Mouse (Mus musculus) heart, embryonic 13.5 days (tissue): ENCODE data around the gene Lmx1a. TPM values are rescaled to one million over a fixed set of nuclear protein-coding genes. Genes with fewer than 3 reads are reported as not detected.

Source experiments
- ATAC-seq: fragments of 200-750 bp; cut with Nextera tagmentation; 2 replicates; pipeline ENCODE4 v1.8.0; 2017; ENCODE audit warnings: moderate TSS enrichment; ENCODE audit not compliant: insufficient number of reproducible peaks, low FRiP score, low TSS enrichment; ENCODE audit errors: extremely low read depth
- H3K27ac ChIP-seq: fragments of 300-500 bp; sonication (generic); replicated peaks from 2 replicates; pipeline ENCODE4 v1.5.1; 2015; ENCODE audit warnings: moderate library complexity, mild to moderate bottlenecking, inconsistent platforms
- H3K27me3 ChIP-seq: fragments of 300-500 bp; sonication (generic); replicated peaks from 2 replicates; pipeline ENCODE4 v1.6.1; 2015; ENCODE audit warnings: mild to moderate bottlenecking, inconsistent platforms
- H3K36me3 ChIP-seq: fragments of 300-500 bp; sonication (generic); 2 replicates; pipeline ENCODE4 v1.6.1; 2015; ENCODE audit warnings: mild to moderate bottlenecking, inconsistent platforms
- H3K4me1 ChIP-seq: fragments of 300-500 bp; sonication (generic); 2 replicates; pipeline ENCODE4 v1.6.1; 2015; ENCODE audit warnings: inconsistent platforms
- H3K4me2 ChIP-seq: fragments of 300-500 bp; sonication (generic); 2 replicates; pipeline ENCODE4 v1.6.1; 2015; ENCODE audit warnings: inconsistent platforms, mild to moderate bottlenecking, moderate library complexity
- H3K4me3 ChIP-seq: fragments of 300-500 bp; sonication (generic); 2 replicates; pipeline ENCODE4 v1.5.1; 2015; ENCODE audit warnings: moderate library complexity, mild to moderate bottlenecking, inconsistent platforms
- H3K9ac ChIP-seq: fragments of 300-500 bp; sonication (generic); 2 replicates; pipeline ENCODE4 v1.6.1; 2015; ENCODE audit warnings: inconsistent platforms, mild to moderate bottlenecking, moderate library complexity
- H3K9me3 ChIP-seq: fragments of 300-500 bp; sonication (generic); 2 replicates; pipeline ENCODE4 v1.6.1; 2016; ENCODE audit warnings: inconsistent platforms
- WGBS: fragments of 180-500 bp; shearing (Covaris S2); methylation state at CpG from one replicate; pipeline ENCODE4 v1.1.7; 2015; ENCODE audit warnings: mixed read lengths; 5-methylcytosine and 5-hydroxymethylcytosine counted together
- polyA plus RNA-seq: library from polyadenylated mRNA; unstranded; fragments of >200 nt; fragmentation: Nextera tagmentation; extraction: Ambion mirVana; gene quantifications from 2 replicates; pipeline ENCODE4 v1.2.1, GENCODE M21; 2015

The Lmx1a gene
- polyA plus RNA-seq, 1 experiment from 2014 or later: 1.3 TPM

DNA sequence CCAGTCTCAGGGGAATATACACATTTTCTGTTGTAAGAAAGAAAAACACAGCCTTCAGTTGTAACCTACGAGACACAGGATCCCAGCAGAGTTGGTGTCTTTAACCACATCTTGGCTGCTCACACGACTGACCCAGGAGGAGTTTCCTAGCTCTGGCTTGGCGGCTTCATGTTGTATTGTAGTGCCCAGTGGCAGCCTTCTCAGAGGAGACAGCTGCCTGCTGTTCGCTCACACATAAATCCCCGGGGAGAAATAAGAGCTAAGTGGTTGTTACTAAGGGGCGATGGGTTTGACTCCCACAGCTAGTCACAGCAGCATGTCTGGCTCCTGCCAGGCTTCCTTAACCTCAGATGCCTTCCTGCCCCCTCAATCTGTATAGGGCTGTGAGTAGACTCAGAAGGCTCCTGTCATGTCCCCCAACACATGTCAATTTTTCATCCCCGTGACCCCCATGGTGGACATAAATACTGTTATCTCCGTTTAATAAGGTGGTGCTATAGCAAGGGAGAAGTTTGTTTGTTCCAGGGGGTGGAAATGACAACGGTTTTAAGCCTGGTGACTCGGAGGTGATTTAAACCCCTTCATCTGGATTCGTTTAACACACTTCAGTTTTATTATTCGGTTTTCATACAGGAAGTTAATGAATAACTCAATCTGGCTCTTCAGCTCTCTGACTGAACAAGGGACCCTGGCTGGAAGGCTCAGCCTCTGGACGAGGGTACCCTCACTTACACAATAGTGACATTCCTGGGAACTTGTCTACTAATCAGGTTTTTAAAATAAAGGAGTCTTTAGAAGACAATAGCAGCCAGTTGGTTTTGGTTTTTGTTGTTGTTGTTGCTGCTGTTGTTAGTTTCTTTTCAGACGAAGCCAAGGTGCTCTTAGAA lies 65.8 kb downstream of the Lmx1a start:
- Histone ChIP-seq H3K36me3 (no peaks in the 10 kb centered on the region), H3K4me2 (no peak overlapping the region), H3K9ac (no peak overlapping the region), H3K27me3 (peaks cover 23% of the 10 kb centered on the region), H3K4me3 (no peak overlapping the region), H3K27ac (no peak overlapping the region), H3K4me1 (no peaks in the 10 kb centered on the region), H3K9me3 (no peaks in the 10 kb centered on the region)
- ATAC-seq: no peak
- WGBS: 32% methylated on average over 14 of the region's 14 CpGs

DNA sequence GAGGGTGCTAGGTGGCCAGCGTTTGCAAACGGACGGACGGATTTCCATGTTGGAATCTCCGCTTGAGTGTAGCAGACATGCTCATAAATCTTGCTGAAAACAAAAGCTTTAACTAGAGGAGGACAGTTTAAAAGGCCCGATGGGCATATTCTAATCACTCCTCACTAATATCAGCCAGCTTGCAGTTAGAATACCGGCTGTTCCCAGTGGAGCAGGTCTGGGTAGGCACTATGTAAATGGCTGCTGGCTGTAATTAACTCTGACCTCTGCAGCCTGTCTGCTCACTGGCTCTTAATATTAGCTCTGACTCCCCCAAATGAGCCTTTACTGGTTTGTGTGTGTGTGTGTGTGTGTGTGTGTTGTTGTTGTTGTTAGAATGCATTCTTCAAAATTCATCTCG lies 69.2 kb downstream of the Lmx1a start:
- peaks cover 46% of the 10 kb centered on the region for H3K27me3 ChIP-seq
- WGBS: 69% methylated on average over 8 of the region's 8 CpGs
- H3K9me3 ChIP-seq: no peaks in the 10 kb centered on the region
- ATAC-seq: no peak
- H3K4me1 ChIP-seq: no peaks in the 10 kb centered on the region; the same call in 1 of the 2 replicates
- H3K36me3 ChIP-seq: no peaks in the 10 kb centered on the region
- H3K4me3 ChIP-seq: no peak overlapping the region
- H3K9ac ChIP-seq: no peak overlapping the region
- no peak overlapping the region for H3K27ac ChIP-seq
- no peak overlapping the region for H3K4me2 ChIP-seq

GRCm38 (mm10) chr1:167760307-167760706 lies 71.3 kb downstream of the Lmx1a start:
- no peaks in the 10 kb centered on the region; the same call in 1 of the 2 replicates for H3K4me1 ChIP-seq
- no peak overlapping the region for H3K4me2 ChIP-seq
- H3K9ac ChIP-seq: no peak overlapping the region
- H3K36me3 ChIP-seq: no peaks in the 10 kb centered on the region
- H3K9me3 ChIP-seq: no peaks in the 10 kb centered on the region
- ATAC-seq: no peak
- H3K4me3 ChIP-seq: no peak overlapping the region
- 82% methylated on average over 10 of the region's 10 CpGs for WGBS
- H3K27me3 ChIP-seq: peaks cover 44% of the 10 kb centered on the region
- no peak overlapping the region for H3K27ac ChIP-seq

- peaks cover 35% of the 10 kb centered on the region for H3K27me3 ChIP-seq
- H3K27ac ChIP-seq: no peak overlapping the region
- H3K36me3 ChIP-seq: no peaks in the 10 kb centered on the region
- no peak for ATAC-seq
- 21% methylated on average over 13 of the region's 13 CpGs for WGBS
- no peak overlapping the region for H3K9ac ChIP-seq
- H3K9me3 ChIP-seq: no peaks in the 10 kb centered on the region
- no peaks in the 10 kb centered on the region; the same call in 1 of the 2 replicates for H3K4me1 ChIP-seq
- H3K4me2 ChIP-seq: peak overlapping the region; percentile 26
- no peak overlapping the region for H3K4me3 ChIP-seq
Measured at GRCm38 (mm10) chr1:167761785-167762223, 72.8 kb downstream of the Lmx1a start.

- Histone ChIP-seq H3K9ac (no peak overlapping the region), H3K27me3 (peaks cover 19% of the 10 kb centered on the region), H3K4me2 (no peak overlapping the region), H3K4me1 (no peaks in the 10 kb centered on the region; the same call in 1 of the 2 replicates), H3K27ac (no peak overlapping the region), H3K36me3 (no peaks in the 10 kb centered on the region), H3K4me3 (no peak overlapping the region), H3K9me3 (no peaks in the 10 kb centered on the region)
- no peak for ATAC-seq
- WGBS: 84% methylated on average over 4 of the region's 4 CpGs
Measured at GRCm38 (mm10) chr1:167766619-167767018, 77.6 kb downstream of the Lmx1a start.

DNA sequence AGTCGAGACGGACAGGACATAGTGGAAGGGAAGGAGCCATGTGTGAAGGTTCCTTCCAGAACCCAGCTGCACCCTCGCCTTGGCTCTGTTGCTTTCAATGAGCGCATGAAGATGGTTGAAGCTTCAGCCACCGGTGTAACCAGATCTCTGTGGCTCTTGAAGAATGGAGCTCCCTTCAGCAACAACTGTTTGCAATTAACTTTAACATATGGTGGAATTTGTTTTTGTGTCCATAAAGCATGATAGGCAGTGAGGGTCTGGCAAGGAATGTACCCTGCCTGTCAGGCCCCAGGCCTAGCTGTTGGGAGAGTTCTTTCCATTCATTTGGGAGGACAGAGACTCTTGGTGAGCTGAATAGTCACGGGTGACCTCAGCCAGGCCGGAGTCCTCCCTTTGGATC lies 81.4 kb downstream of the Lmx1a start:
- H3K9ac ChIP-seq: no peak overlapping the region
- H3K4me3 ChIP-seq: no peak overlapping the region
- H3K9me3 ChIP-seq: no peaks in the 10 kb centered on the region
- no peak for ATAC-seq
- H3K36me3 ChIP-seq: no peaks in the 10 kb centered on the region
- H3K4me2 ChIP-seq: no peak overlapping the region
- H3K27ac ChIP-seq: no peak overlapping the region
- H3K4me1 ChIP-seq: no peaks in the 10 kb centered on the region
- WGBS: 73% methylated on average over 7 of the region's 7 CpGs
- no peaks in the 10 kb centered on the region for H3K27me3 ChIP-seq

GRCm38 (mm10) chr1:167779766-167780488 lies 90.9 kb downstream of the Lmx1a start:
- ATAC-seq: no peak
- peaks cover 14% of the 10 kb centered on the region for H3K27me3 ChIP-seq
- no peak overlapping the region for H3K27ac ChIP-seq
- no peaks in the 10 kb centered on the region for H3K36me3 ChIP-seq
- H3K9me3 ChIP-seq: no peaks in the 10 kb centered on the region
- no peak overlapping the region for H3K9ac ChIP-seq
- H3K4me1 ChIP-seq: peaks cover 4% of the 10 kb centered on the region; the same call in 1 of the 2 replicates
- H3K4me3 ChIP-seq: no peak overlapping the region
- WGBS: 55% methylated on average over 4 of the region's 5 CpGs
- no peak overlapping the region for H3K4me2 ChIP-seq

GRCm38 (mm10) chr1:167781787-167782484 lies 92.9 kb downstream of the Lmx1a start:
- peaks cover 16% of the 10 kb centered on the region for H3K27me3 ChIP-seq
- H3K9me3 ChIP-seq: no peaks in the 10 kb centered on the region
- H3K4me1 ChIP-seq: peaks cover 4% of the 10 kb centered on the region; the same call in 1 of the 2 replicates
- H3K4me3 ChIP-seq: no peak overlapping the region
- no peak overlapping the region for H3K4me2 ChIP-seq
- no peak overlapping the region for H3K9ac ChIP-seq
- no peak overlapping the region for H3K27ac ChIP-seq
- ATAC-seq: no peak
- 50% methylated on average over 10 of the region's 10 CpGs for WGBS
- no peaks in the 10 kb centered on the region for H3K36me3 ChIP-seq

- no peak overlapping the region for H3K27ac ChIP-seq
- peaks cover 4% of the 10 kb centered on the region; the same call in 1 of the 2 replicates for H3K4me1 ChIP-seq
- no peaks in the 10 kb centered on the region for H3K36me3 ChIP-seq
- peaks cover 11% of the 10 kb centered on the region for H3K27me3 ChIP-seq
- H3K9ac ChIP-seq: no peak overlapping the region
- H3K4me3 ChIP-seq: no peak overlapping the region
- ATAC-seq: no peak
- H3K4me2 ChIP-seq: no peak overlapping the region
- 73% methylated on average over 2 of the region's 2 CpGs for WGBS
- no peaks in the 10 kb centered on the region for H3K9me3 ChIP-seq
Measured at GRCm38 (mm10) chr1:167784067-167784466, 95.0 kb downstream of the Lmx1a start.

DNA sequence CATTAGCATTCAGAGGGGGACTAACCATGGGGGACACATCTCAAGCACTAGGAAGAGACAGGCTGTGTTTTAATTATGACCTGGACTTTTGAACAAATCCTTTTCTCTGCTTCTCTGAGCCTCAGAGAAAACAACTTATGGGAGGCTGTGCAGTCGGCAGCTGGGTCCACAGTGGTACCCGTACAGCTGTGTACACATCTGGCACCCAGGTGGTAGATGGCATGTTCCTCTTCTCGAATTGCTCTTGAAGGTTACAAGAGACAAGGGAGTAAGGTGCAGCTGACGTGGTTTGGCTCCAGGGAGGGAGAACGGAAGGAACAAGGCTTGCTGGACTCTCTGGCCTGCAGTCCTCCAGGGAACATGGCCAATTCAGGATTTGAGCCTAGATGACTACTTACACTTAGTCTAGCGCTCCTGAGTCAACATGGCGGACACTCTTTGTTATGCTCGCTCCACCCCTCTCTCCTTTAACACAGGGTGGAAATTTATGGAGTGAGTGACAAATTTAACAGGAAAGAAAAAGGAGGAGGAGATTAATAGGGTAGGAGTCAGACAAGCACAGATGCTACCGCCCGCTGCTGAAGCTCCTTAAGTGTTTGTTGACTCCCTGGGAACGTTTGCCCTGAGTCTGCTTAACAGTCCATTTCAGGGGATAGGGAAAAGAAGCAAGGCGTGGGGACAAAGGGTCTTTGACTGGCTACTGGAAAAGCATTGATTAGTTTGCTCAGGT lies 99.8 kb downstream of the Lmx1a start:
- peaks cover 9% of the 10 kb centered on the region for H3K4me1 ChIP-seq
- WGBS: 70% methylated on average over 12 of the region's 12 CpGs
- H3K4me2 ChIP-seq: no peak overlapping the region
- no peaks in the 10 kb centered on the region for H3K9me3 ChIP-seq
- H3K27ac ChIP-seq: no peak overlapping the region
- H3K36me3 ChIP-seq: no peaks in the 10 kb centered on the region
- no peak for ATAC-seq
- H3K9ac ChIP-seq: no peak overlapping the region
- H3K4me3 ChIP-seq: no peak overlapping the region
- peaks cover 14% of the 10 kb centered on the region for H3K27me3 ChIP-seq
